Mouse (Mus musculus): ENCODE measurements around the gene Uhrf1. TPM values are rescaled to one million over a fixed set of nuclear protein-coding genes. Genes with fewer than 3 reads are reported as not detected.

Gene Uhrf1
- total RNA-seq, 1 experiment = 238 TPM

DNA sequence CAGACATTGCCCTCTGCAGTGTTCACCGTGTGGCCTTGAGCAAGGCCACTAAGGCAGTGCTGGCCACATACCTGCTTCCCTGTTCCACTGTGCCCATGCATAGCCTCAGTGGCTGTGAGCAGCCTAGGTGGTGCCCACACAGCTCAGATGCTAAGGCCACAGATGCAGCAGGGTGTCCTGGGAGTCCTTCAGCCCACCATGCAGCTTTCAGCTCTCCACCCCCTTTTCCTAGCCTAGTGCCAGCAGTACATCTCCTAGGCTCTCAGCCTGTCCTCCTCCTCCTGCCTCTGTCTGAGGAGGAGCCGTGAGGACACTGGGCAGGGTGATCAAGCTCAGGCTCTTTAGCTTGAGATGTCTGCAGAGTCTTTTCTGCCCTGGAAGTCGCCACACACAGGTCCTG, 67.0 kb downstream of the Uhrf1 start:
- Histone ChIP-seq H3K4me3 (ENCODE audit: insufficient read depth in 1 of 2, low read depth in 1 of 2, low read length in 2 of 2, poor library complexity in 1 of 2, severe bottlenecking in 1 of 2) (no peak overlapping the region), H3K9ac (ENCODE audit: insufficient read depth, low read depth, low read length, poor library complexity, severe bottlenecking) (no peak overlapping the region), H3K27ac (ENCODE audit: insufficient read depth, low read depth, low read length, poor library complexity, severe bottlenecking) (no peak overlapping the region), H3K9me3 (ENCODE audit: control insufficient read depth, insufficient read depth, low read depth, low read length) (no peaks in the 10 kb centered on the region), H3K36me3 (ENCODE audit: control insufficient read depth, insufficient read depth, low read length, poor library complexity, severe bottlenecking) (peaks cover 19% of the 10 kb centered on the region; the same call in 1 of the 2 replicates), H3K4me1 (ENCODE audit: control insufficient read depth in 2 of 2, insufficient read depth in 2 of 2, low read length in 2 of 2, poor library complexity in 1 of 2) (no peaks in the 10 kb centered on the region)
- TF ChIP-seq CHD2 (IDR thresholded peaks at IDR 0.05; ENCODE audit: low read depth, low read length) = no peak
- no peak for TF ChIP-seq ZC3H11A (IDR thresholded peaks at IDR 0.05; ENCODE audit: borderline replicate concordance, low read depth, low read length)
- no peak for TF ChIP-seq ZNF384 (IDR thresholded peaks at IDR 0.05; ENCODE audit: low read depth, low read length)
- TF ChIP-seq HCFC1 (IDR thresholded peaks at IDR 0.05; ENCODE audit: borderline replicate concordance, insufficient read depth, low read length) = no peak
- no peak for TF ChIP-seq MAFK (IDR thresholded peaks at IDR 0.05; ENCODE audit: insufficient read depth, low read depth, low read length)
- in situ Hi-C loops (cut with MboI; ENCODE audit: low sequenced_read_pairs in 2 of 2, unreplicated experiment in 2 of 2) = no loop called here
- DNase-seq (ENCODE audit: low read depth, low spot score) = no peak

DNA sequence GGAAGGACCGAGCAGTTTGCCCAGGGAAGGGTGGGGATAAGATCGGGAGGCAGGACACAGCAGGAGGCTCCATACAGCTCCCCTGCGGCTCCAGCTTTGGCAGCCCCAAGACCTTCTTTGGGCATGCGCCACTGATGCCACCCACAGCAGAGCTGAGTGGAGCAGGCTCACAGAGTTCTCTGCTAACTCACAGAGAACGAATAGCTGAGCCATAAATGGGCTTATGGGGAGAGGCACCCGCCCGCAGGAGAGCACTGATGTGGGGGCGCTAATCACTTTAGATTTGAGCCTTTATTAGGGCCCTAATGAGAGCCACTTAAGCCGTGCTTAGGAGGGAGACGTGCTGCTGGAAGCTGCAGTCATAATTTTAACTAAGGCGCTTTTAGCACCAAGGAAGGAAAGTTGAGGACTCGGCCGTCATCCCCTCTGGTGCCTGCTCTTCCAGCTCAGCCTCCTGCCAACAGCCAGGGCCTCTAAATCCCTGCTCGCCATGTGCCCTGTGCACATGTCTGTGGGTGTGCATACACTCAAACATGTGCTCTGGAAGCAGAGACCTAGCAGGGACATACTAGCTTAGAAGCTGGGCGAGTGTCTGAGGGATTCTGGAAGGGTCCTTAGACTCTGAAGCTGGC, 68.0 kb downstream of the Uhrf1 start:
- H3K27ac ChIP-seq (ENCODE audit: insufficient read depth, low read depth, low read length, poor library complexity, severe bottlenecking) = no peak overlapping the region
- no peak for DNase-seq (ENCODE audit: low read depth, low spot score)
- H3K4me3 ChIP-seq (ENCODE audit: insufficient read depth in 1 of 2, low read depth in 1 of 2, low read length in 2 of 2, poor library complexity in 1 of 2, severe bottlenecking in 1 of 2) = no peak overlapping the region
- no peak overlapping the region for H3K9ac ChIP-seq (ENCODE audit: insufficient read depth, low read depth, low read length, poor library complexity, severe bottlenecking)
- H3K9me3 ChIP-seq (ENCODE audit: control insufficient read depth, insufficient read depth, low read depth, low read length) = no peaks in the 10 kb centered on the region
- peaks cover 20% of the 10 kb centered on the region; the same call in 1 of the 2 replicates for H3K36me3 ChIP-seq (ENCODE audit: control insufficient read depth, insufficient read depth, low read length, poor library complexity, severe bottlenecking)
- TF ChIP-seq ZNF384 (IDR thresholded peaks at IDR 0.05; ENCODE audit: low read depth, low read length) = no peak
- TF ChIP-seq CHD2 (IDR thresholded peaks at IDR 0.05; ENCODE audit: low read depth, low read length) = no peak
- TF ChIP-seq MAFK (IDR thresholded peaks at IDR 0.05; ENCODE audit: insufficient read depth, low read depth, low read length) = no peak
- no peak for TF ChIP-seq ZC3H11A (IDR thresholded peaks at IDR 0.05; ENCODE audit: borderline replicate concordance, low read depth, low read length)
- no peak for TF ChIP-seq HCFC1 (IDR thresholded peaks at IDR 0.05; ENCODE audit: borderline replicate concordance, insufficient read depth, low read length)
- H3K4me1 ChIP-seq (ENCODE audit: control insufficient read depth in 2 of 2, insufficient read depth in 2 of 2, low read length in 2 of 2, poor library complexity in 1 of 2) = no peaks in the 10 kb centered on the region
- in situ Hi-C loops (cut with MboI; ENCODE audit: low sequenced_read_pairs in 2 of 2, unreplicated experiment in 2 of 2) = no loop called here

DNA sequence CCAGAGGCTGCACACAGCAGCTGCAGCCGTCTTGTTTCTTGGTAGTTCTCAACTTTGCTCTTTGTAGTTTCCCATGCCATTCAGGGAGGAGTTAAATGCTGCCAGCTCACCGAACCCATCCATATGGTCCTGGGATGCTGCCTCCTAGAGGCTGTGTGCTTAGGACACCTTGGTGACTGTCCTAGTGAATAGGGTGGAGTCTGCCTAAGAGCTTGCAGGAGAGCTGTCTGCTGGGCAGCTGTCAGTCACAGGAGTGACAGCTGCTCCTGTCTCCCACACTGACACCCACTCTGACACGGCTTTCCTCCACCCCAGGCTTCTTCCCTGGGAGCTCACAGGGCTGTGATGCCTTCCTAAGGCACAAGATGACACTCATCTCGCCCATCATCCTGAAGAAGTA, 69.0 kb downstream of the Uhrf1 start:
- in situ Hi-C loops (cut with MboI; ENCODE audit: low sequenced_read_pairs in 2 of 2, unreplicated experiment in 2 of 2) = no loop called here
- TF ChIP-seq CHD2 (IDR thresholded peaks at IDR 0.05; ENCODE audit: low read depth, low read length) (no peak), HCFC1 (IDR thresholded peaks at IDR 0.05; ENCODE audit: borderline replicate concordance, insufficient read depth, low read length) (no peak), ZNF384 (IDR thresholded peaks at IDR 0.05; ENCODE audit: low read depth, low read length) (no peak), MAFK (IDR thresholded peaks at IDR 0.05; ENCODE audit: insufficient read depth, low read depth, low read length) (no peak), ZC3H11A (IDR thresholded peaks at IDR 0.05; ENCODE audit: borderline replicate concordance, low read depth, low read length) (no peak)
- Histone ChIP-seq H3K9me3 (ENCODE audit: control insufficient read depth, insufficient read depth, low read depth, low read length) (no peaks in the 10 kb centered on the region), H3K4me1 (ENCODE audit: control insufficient read depth in 2 of 2, insufficient read depth in 2 of 2, low read length in 2 of 2, poor library complexity in 1 of 2) (no peaks in the 10 kb centered on the region), H3K4me3 (ENCODE audit: insufficient read depth in 1 of 2, low read depth in 1 of 2, low read length in 2 of 2, poor library complexity in 1 of 2, severe bottlenecking in 1 of 2) (no peak overlapping the region), H3K9ac (ENCODE audit: insufficient read depth, low read depth, low read length, poor library complexity, severe bottlenecking) (no peak overlapping the region), H3K27ac (ENCODE audit: insufficient read depth, low read depth, low read length, poor library complexity, severe bottlenecking) (no peak overlapping the region), H3K36me3 (ENCODE audit: control insufficient read depth, insufficient read depth, low read length, poor library complexity, severe bottlenecking) (peaks cover 25% of the 10 kb centered on the region; the same call in 1 of the 2 replicates)
- DNase-seq (ENCODE audit: low read depth, low spot score) = no peak

Other genes starting within 250 kb of the Uhrf1 start
- gene Ubxn6, start 228.3 kb upstream of the Uhrf1 start, total RNA-seq (2012; rRNA removed) = 34.8 and 38.8 TPM in 2 replicates
- 165 and 204 TPM in 2 replicates for gene Hdgfl2, start 223.7 kb upstream of the Uhrf1 start, total RNA-seq (2012; rRNA removed)
- gene Plin4, start 193.5 kb upstream of the Uhrf1 start, total RNA-seq (2012; rRNA removed) = 0.31 and 0.69 TPM in 2 replicates
- gene Plin5, start 185.7 kb upstream of the Uhrf1 start, total RNA-seq (2012; rRNA removed) = 1.4 and 2.1 TPM in 2 replicates
- gene Lrg1, start 181.3 kb upstream of the Uhrf1 start, total RNA-seq (2012; rRNA removed) = not detected in 2 replicates
- 2.9 and 7.1 TPM in 2 replicates for gene Sema6b, start 163.0 kb upstream of the Uhrf1 start, total RNA-seq (2012; rRNA removed)
- 1.3 and 1.7 TPM in 2 replicates for gene Tnfaip8l1, start 140.8 kb upstream of the Uhrf1 start, total RNA-seq (2012; rRNA removed)
- gene Mydgf, start 119.4 kb upstream of the Uhrf1 start, total RNA-seq (2012; rRNA removed) = 71.1 and 95.2 TPM in 2 replicates
- 27.4 and 27.5 TPM in 2 replicates for gene Dpp9, start 84.4 kb upstream of the Uhrf1 start, total RNA-seq (2012; rRNA removed)
- 18.8 and 18.9 TPM in 2 replicates for gene Fem1a, start 46.5 kb upstream of the Uhrf1 start, total RNA-seq (2012; rRNA removed)
- gene Ticam1, start 26.5 kb upstream of the Uhrf1 start, total RNA-seq (2012; rRNA removed) = 2.4 and 2.8 TPM in 2 replicates
- gene Plin3, start 10.4 kb upstream of the Uhrf1 start, total RNA-seq (2012; rRNA removed) = 40.5 and 53.9 TPM in 2 replicates
- 0.21 TPM in 1 of 2 replicates, not detected in the other for gene Arrdc5, start 3.0 kb upstream of the Uhrf1 start, total RNA-seq (2012; rRNA removed)
- gene Kdm4b, start 22.7 kb downstream of the Uhrf1 start, total RNA-seq (2012; rRNA removed) = 21.1 and 43.7 TPM in 2 replicates
- 128 and 197 TPM in 2 replicates for gene Ptprs, start 173.2 kb downstream of the Uhrf1 start, total RNA-seq (2012; rRNA removed)
- gene Znrf4, start 209.1 kb downstream of the Uhrf1 start, total RNA-seq (2012; rRNA removed) = not detected in 2 replicates

All from ES-E14 (cell line).